Mouse (Mus musculus): ENCODE results near the gene Necap2.
A peak's percentile ranks its signal among the peaks of the same experiment; 100 is the strongest.

Necap2 gene

GRCm38 (mm10) chr4:141077681-141078509, at the start of gene Necap2:
TSS of gene Necap2 (minus strand) at chr4:141078357.
- peak; percentile 96 for DNase-seq (ENCODE audit: low read depth, low spot score)

DNA sequence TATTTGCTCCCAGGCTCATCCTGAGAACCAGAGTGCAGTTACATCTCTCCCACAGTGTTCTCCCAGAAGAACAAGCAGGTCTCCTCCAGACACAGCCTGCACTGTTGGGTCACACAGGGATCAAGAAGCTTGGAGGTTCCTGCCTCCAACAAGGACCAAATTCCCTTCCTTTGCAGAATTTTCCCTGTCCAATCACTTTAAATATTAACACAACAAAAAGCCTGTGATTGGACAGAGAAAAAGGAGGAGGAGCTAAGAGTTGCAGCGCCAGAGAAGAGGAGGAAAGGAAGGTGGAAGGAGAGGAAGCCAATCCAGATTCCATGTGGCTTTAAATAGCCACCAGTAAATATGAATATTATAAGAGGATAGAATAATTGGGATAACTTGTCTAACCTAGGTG, 44.9 kb upstream of the Necap2 start:
- no peak for DNase-seq (ENCODE audit: low read depth, low spot score)

- no peak for DNase-seq (ENCODE audit: low read depth, low spot score)
Observed at GRCm38 (mm10) chr4:141122663-141123062, 44.5 kb upstream of the Necap2 start.

DNA sequence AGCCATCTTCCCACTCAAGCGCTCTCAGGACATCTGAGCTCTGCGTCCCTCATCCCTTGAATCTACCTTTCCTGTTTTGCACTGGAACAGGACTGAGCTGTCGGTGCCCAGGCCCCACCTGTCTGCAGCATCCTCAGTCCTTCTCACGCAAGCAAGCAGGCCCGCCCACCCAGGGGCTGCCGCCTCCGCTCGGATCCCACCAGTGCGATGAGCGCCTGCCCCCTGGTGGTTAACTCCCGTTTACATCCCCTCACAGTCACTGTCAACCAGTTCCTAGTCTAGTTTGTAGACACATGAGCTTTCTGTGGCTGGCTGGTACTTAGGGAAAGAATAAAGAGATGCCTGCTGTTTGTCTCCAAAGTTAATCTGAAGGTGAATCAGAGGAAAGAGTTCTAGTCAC, 42.5 kb upstream of the Necap2 start:
- DNase-seq (ENCODE audit: low read depth, low spot score), result peak; percentile 60

DNA sequence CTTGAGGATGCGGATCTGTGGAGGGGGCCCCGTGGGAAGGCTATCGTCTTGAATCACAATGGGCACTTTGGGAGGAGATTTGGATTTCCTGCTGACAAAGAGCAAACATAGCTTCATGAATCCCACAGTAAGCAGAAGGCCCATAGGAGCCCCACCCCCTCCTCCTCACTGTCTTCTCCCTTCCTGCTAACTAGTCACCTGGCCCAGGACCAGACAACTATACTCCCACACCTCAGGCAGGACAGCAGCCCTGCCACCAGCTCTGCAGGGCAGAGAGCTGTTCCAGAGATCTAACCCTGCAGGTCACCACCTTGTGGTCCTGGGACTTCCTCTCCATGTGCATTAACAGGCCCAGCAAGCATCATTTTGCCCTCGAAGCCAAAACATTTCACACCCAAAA, 40.5 kb upstream of the Necap2 start:
- DNase-seq (ENCODE audit: low read depth, low spot score), result no peak

DNA sequence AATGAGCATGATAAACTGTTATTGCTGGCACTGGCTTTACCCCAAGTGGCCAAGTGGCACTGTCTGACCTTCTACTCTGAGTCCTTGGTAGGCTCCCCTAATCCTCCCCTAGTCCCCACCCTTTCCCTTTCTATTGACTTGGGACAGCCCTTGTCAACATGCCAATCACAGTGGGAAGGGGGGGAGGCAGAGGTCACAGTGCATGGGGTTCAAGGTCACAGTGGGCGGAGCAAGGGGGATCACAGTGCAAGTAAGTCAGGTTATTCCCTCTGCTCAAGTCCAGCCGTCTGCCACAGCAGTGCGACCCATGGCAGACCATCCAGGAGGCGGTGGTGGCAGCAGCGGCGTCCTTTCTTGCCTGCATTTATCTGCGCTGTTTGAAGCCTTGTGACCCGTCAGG, 37.2 kb upstream of the Necap2 start:
- DNase-seq (ENCODE audit: low read depth, low spot score), result peak; percentile 31

GRCm38 (mm10) chr4:141114521-141114981, 36.4 kb upstream of the Necap2 start:
- DNase-seq (ENCODE audit: low read depth, low spot score), result no peak

DNA sequence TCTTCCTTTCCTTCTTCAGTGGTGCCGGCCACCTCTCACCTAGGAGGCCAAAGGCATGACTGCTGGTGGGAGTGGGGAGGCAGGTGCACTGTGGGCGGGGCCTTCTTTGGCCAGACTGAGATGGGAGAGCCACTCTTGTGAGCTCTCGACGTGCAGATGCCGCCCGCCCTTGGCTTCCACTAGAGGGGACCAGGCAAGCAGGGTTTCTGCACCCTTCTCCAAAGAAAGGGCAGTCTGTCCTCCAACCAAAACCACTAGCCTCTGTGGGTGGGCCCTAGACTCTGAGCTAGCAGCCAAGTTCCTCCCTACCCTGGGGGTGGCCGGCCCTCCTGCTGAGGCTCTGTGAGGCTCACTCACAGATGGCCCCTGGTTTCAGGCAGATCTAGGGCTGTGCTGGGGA, 35.7 kb upstream of the Necap2 start:
- DNase-seq (ENCODE audit: low read depth, low spot score), result no peak

GRCm38 (mm10) chr4:141108196-141108732, 30.1 kb upstream of the Necap2 start:
- DNase-seq (ENCODE audit: low read depth, low spot score), result no peak

GRCm38 (mm10) chr4:141106526-141107183, 28.5 kb upstream of the Necap2 start:
- no peak for DNase-seq (ENCODE audit: low read depth, low spot score)

DNA sequence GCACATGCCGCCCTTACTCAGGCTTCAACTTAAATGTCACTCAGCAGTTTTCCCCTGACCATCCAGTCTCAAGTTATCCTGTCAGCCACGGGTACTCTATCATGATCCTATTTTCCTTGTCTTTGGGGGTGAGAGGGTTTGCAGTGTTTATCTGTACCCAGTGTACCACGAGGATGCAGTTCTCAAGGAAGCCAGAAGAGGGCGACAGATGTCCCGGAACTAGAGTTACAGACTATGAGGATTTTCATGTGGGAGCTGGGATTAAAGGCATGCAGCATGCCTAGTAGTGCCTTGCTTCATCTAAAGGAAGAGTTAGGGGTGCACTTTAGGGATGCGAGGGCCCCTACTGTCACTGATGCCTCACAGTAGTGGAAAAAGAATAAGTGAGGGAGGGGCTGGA, 23.7 kb upstream of the Necap2 start:
- DNase-seq (ENCODE audit: low read depth, low spot score), result peak; percentile 49

GRCm38 (mm10) chr4:141101291-141101690, 23.1 kb upstream of the Necap2 start:
- no peak for DNase-seq (ENCODE audit: low read depth, low spot score)

GRCm38 (mm10) chr4:141099956-141100355, 21.8 kb upstream of the Necap2 start:
- no peak for DNase-seq (ENCODE audit: low read depth, low spot score)

DNA sequence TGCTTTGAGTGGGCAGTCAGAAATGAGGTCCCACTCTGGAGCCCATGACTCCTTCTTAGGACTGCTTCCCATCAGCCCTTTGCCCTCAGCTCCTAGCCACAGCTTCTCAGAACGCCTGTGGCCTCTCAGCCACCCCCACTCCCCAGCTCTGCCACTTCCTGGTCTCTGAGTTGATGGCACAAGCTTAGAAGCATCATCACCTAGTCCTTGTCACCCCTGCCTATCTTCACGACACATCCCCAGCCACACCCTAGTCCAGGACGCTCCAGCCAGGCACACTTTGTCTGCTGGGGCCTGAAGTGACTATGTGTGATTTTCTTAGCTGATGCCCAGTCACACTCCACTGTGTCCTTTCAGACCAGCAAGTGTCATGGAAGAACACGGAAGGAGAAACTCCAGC, 20.8 kb upstream of the Necap2 start:
- no peak for DNase-seq (ENCODE audit: low read depth, low spot score)

DNA sequence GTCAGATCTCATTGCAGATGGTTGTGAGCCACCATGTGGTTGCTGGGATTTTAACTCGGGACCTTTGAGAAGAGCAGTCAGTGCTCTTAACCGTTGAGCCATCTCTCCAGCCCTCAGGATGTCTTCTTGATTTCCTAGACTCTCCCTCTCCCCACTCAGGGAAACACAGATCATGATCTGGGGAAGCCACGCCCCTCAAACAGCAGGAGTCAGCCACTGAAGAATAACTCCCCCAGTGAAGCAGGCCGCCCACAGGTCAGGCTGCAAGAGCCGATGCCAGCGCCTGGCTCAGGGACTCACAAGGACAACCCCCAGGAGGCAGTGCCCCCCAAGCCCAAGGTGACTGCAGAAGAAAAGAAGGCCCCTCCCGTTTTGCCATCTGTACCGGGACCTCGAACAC, 18.6 kb upstream of the Necap2 start:
- DNase-seq (ENCODE audit: low read depth, low spot score), result no peak

- no peak for DNase-seq (ENCODE audit: low read depth, low spot score)
Observed at GRCm38 (mm10) chr4:141095016-141095415, 16.9 kb upstream of the Necap2 start.

- no peak for DNase-seq (ENCODE audit: low read depth, low spot score)
Observed at GRCm38 (mm10) chr4:141088714-141089113, 10.6 kb upstream of the Necap2 start.

DNA sequence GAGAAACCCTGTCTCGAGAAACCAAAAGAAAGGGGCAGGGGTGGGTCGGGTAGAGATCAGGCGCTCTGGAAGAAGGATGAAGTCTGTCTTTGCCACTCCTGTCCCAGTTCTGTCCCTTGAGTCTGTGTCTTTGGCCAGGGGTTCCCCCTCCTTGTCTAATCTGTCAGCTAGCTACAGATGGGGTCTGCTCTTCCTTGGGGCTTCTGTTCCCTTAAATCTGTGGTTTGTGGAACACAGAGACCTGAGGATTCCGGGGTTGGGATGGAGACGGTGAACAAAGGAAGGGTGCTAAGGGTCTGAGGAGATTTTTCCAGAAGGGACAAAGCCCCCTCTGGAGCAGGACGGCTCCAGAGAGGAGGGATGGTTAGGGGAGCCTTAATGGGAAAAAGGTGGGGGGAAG, 9.9 kb upstream of the Necap2 start, which contains the start of gene Spata21:
Gene Spata21, plus strand, starts transcription at position 301 of the 400 bp plus-strand sequence.
- DNase-seq (ENCODE audit: low read depth, low spot score), result no peak

GRCm38 (mm10) chr4:141086862-141087261, 8.7 kb upstream of the Necap2 start:
- no peak for DNase-seq (ENCODE audit: low read depth, low spot score)

DNA sequence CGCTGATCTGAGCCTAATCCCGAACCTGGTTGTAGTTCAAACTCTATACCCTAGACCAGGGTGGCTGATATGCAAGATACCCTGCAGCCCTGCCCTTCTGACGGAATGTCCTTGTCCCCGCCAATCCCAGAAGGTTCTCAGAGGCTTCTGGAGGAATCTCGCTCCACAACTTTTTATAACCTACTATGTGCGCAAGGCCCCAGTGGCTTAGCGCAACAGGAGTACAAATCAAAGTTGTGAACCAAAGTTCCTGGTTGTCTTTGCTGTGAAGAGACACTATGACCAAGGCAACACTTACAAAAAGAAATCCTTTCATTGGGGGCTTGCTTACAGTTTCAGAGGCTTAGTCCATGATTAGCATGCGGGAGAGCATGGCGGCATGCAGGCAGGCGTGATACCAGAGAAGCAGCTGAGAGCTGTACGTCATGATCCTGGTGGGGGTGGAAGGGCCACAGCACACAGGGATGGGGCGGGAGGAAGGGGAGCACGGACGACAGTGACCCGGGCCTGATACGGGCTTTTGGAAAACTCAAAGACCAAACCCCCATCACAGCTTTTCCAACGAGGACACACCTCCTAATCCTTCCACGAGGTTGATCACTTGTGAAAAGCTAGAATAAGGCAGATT, 467 bp upstream of the Necap2 start:
- no peak for DNase-seq (ENCODE audit: low read depth, low spot score)

- no peak for DNase-seq (ENCODE audit: low read depth, low spot score)
Observed at GRCm38 (mm10) chr4:141076761-141077506, 1.2 kb downstream of the Necap2 start.

Data from retina, postnatal 7 days (tissue).